Mouse (Mus musculus) liver, embryonic 11.5 days (tissue): ENCODE results near the gene Ptch1. TPM values are rescaled to one million over a fixed set of nuclear protein-coding genes. Genes with fewer than 3 reads are reported as not detected.

Source experiments
- ATAC-seq: fragments of 200-750 bp; cut with Nextera tagmentation; replicated peaks from 2 replicates; pipeline ENCODE4 v1.8.0; 2017; ENCODE audit warnings: moderate number of reproducible peaks, mild to moderate bottlenecking, moderate TSS enrichment, moderate library complexity; ENCODE audit not compliant: low FRiP score
- DNase-seq: peaks from one replicate; pipeline ENCODE4 v3.0.0-alpha.2; 2017; ENCODE audit warnings: low spot score
- H3K27ac ChIP-seq: fragments of 300-500 bp; sonication (generic); 2 replicates; pipeline ENCODE4 v1.5.1; 2014; ENCODE audit warnings: mild to moderate bottlenecking, low read depth, low read length, control low read depth
- H3K27me3 ChIP-seq: fragments of 300-500 bp; sonication (generic); replicated peaks from 2 replicates; pipeline ENCODE4 v1.6.1; 2014; ENCODE audit warnings: low read length, mixed read lengths; ENCODE audit not compliant: control insufficient read depth, insufficient read depth
- H3K36me3 ChIP-seq: fragments of 300-500 bp; sonication (generic); 2 replicates; pipeline ENCODE4 v1.6.1; 2014; ENCODE audit warnings: mild to moderate bottlenecking, low read length, moderate library complexity, mixed read lengths; ENCODE audit not compliant: control insufficient read depth, insufficient read depth
- H3K4me1 ChIP-seq: fragments of 300-500 bp; sonication (generic); replicated peaks from 2 replicates; pipeline ENCODE4 v1.6.1; 2014; ENCODE audit warnings: low read length, mixed read lengths; ENCODE audit not compliant: control insufficient read depth, insufficient read depth
- H3K4me2 ChIP-seq: fragments of 300-500 bp; sonication (generic); 2 replicates; pipeline ENCODE4 v1.6.1; 2014; ENCODE audit warnings: mild to moderate bottlenecking, control low read depth, moderate library complexity
- H3K4me3 ChIP-seq: fragments of 300-500 bp; sonication (generic); 2 replicates; pipeline ENCODE4 v1.5.1; 2014; ENCODE audit warnings: low read depth, low read length, control low read depth
- H3K9ac ChIP-seq: fragments of 300-500 bp; sonication (generic); 2 replicates; pipeline ENCODE4 v1.6.1; 2014; ENCODE audit warnings: low read depth, low read length, control low read depth
- H3K9me3 ChIP-seq: fragments of 300-500 bp; sonication (generic); 2 replicates; pipeline ENCODE4 v1.6.1; 2016; ENCODE audit warnings: low read length, inconsistent platforms, mixed read lengths; ENCODE audit not compliant: control insufficient read depth
- WGBS: fragments of 180-500 bp; shearing (Covaris S2); extraction: QIAGEN DNeasy Blood & Tissue Kit; methylation state at CpG from one replicate; pipeline ENCODE4 v1.1.7; 2014; 5-methylcytosine and 5-hydroxymethylcytosine counted together
- polyA plus RNA-seq: library from polyadenylated mRNA; unstranded; fragments of >200 nt; fragmentation: Nextera tagmentation; extraction: Ambion mirVana; gene quantifications from 2 replicates; pipeline ENCODE4 v1.2.1, GENCODE M21; 2014

Ptch1 gene
- polyA plus RNA-seq, 1 experiment from 2014 or later, result 15.0 TPM

DNA sequence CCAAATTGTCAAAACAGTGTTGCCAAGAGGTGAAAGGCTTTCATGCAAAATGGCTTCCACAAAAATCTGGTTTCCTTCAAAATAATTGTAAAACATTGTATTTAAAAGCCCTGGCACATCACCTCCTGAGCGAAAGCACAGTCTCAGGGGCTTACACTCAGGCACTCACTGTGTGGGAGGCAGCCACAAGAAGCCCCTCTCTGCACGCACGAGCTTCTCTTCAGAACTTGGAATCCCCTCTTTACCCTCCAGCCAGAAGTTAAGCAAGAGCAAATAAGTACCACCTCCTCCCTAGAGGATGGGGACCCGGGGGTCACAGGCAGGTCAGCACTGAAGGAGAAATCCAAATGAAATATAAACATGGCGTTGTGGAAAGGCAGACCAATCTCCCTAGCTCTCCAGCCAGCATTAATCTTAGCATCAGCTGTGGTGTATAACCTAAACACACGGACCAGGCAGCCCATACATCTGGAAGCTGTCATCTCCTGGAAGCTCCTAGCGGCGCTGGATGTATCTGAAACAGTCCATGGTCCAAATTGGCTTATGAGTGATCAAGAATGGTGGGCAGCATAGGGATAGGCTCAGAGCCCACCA, 15.0 kb downstream of the Ptch1 start:
- WGBS, result 40% methylated on average over 8 of the region's 8 CpGs
- DNase-seq (peak; percentile 39), ATAC-seq (no peak)
- no peaks in the 10 kb centered on the region; the same call in 1 of the 2 replicates for H3K36me3 ChIP-seq
- no peak overlapping the region for H3K9ac ChIP-seq
- no peaks in the 10 kb centered on the region for H3K9me3 ChIP-seq
- H3K4me3 ChIP-seq, result no peak overlapping the region
- peaks cover 57% of the 10 kb centered on the region for H3K4me1 ChIP-seq
- no peaks in the 10 kb centered on the region for H3K27me3 ChIP-seq
- no peak overlapping the region for H3K27ac ChIP-seq
- 0 out of 2 replicates have a peak overlapping the region, but pooled peaks have one; percentile 18 for H3K4me2 ChIP-seq

DNA sequence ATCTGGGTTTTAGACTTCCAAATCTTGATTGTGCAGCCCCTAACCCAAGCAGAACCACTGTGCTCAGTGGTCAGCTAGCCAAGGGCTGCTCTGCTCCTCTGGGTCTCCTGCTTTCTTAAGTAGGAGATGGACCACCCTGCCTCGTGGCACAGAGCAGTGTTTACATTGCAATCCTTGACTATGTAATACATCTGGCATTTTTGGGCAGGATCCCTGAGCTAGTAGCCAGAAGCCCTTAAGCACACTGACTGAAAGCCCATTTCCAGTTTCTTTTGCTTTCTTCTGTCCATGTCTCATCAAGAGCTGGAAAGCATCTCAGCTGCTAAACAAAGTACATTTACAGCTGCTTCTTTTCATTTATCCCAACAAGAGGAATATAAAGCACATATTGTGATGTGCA, 17.0 kb downstream of the Ptch1 start:
- WGBS, result 31% methylated on average over 1 of the region's 1 CpGs
- no peaks in the 10 kb centered on the region for H3K9me3 ChIP-seq
- H3K4me2 ChIP-seq, result no peak overlapping the region
- H3K4me3 ChIP-seq, result no peak overlapping the region
- H3K27ac ChIP-seq, result no peak overlapping the region
- H3K4me1 ChIP-seq, result peaks cover 51% of the 10 kb centered on the region
- H3K36me3 ChIP-seq, result peaks cover 2% of the 10 kb centered on the region; the same call in 1 of the 2 replicates
- no peak overlapping the region for H3K9ac ChIP-seq
- ATAC-seq, result no peak
- H3K27me3 ChIP-seq, result no peaks in the 10 kb centered on the region
- DNase-seq, result no peak

DNA sequence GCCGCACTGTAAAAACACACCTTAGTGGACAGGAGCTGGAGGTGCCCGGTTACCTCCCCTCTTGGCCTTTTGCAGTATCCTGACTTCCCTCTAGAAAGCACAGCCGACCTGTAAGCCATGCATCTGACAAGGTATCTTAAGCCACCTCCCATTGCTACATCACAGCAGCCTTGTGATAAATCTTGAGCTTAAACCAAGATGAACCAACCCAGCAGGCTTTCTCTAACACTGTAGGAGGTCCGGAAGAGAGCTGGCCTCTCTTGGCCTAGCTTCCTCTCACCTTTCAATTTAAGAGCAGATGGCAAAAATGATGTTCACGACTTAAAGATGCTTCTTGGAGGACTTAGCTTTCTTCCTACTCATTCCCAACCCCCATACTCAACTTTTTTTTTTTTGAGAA, 17.5 kb downstream of the Ptch1 start:
- Histone ChIP-seq H3K36me3 (peaks cover 2% of the 10 kb centered on the region; the same call in 1 of the 2 replicates), H3K27ac (no peak overlapping the region), H3K4me1 (peaks cover 52% of the 10 kb centered on the region), H3K4me2 (no peak overlapping the region), H3K27me3 (no peaks in the 10 kb centered on the region), H3K9me3 (no peaks in the 10 kb centered on the region), H3K9ac (no peak overlapping the region), H3K4me3 (no peak overlapping the region)
- DNase-seq (no peak), ATAC-seq (no peak)
- 40% methylated on average over 5 of the region's 5 CpGs for WGBS

DNA sequence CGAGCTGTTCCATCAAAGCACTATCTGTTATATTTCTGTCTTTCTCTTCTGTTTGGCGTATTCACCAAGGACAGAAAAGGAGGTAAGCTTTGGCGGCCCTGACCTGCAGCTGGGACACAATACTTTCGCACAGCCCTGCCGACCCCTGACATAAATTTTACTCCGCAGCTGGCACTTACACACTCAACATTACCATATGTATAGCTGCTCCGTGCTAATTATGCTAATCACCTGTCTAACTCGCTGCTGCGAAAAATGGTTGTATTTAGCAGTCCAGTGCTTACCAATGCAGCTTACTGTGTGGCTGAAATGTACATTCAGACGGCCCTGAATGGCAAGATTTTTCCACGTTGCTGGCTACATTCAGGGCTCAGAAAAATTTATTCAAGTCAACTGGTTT, 18.8 kb downstream of the Ptch1 start:
- Histone ChIP-seq H3K9me3 (no peaks in the 10 kb centered on the region), H3K9ac (no peak overlapping the region), H3K4me3 (no peak overlapping the region), H3K27ac (no peak overlapping the region), H3K4me1 (peaks cover 49% of the 10 kb centered on the region), H3K27me3 (no peaks in the 10 kb centered on the region), H3K4me2 (no peak overlapping the region), H3K36me3 (peaks cover 5% of the 10 kb centered on the region; the same call in 1 of the 2 replicates)
- ATAC-seq, result no peak
- WGBS, result 76% methylated on average over 11 of the region's 11 CpGs
- no peak for DNase-seq

DNA sequence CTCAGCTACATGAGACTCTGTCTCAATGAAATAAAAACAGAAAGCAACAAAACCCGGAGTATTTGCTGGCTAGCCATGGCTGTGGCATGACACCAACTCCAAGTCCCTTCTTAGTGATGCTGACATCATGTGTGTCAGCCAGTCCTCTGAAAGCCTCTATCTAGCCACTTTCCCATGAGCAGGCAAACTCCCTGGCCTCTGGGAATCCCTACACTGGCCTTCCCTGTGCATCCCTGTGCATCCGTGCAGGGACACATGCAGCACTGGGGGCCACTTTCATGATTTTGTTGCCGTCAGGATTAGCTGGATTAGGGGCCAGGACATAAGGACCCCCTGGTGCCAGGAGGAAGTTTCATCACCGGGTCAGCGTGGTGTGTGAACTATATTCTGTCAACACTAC, 20.0 kb downstream of the Ptch1 start:
- ATAC-seq (no peak), DNase-seq (no peak)
- Histone ChIP-seq H3K9ac (no peak overlapping the region), H3K4me2 (no peak overlapping the region), H3K27ac (no peak overlapping the region), H3K36me3 (peaks cover 5% of the 10 kb centered on the region; the same call in 1 of the 2 replicates), H3K9me3 (no peaks in the 10 kb centered on the region), H3K27me3 (no peaks in the 10 kb centered on the region), H3K4me3 (no peak overlapping the region), H3K4me1 (peaks cover 40% of the 10 kb centered on the region)
- 70% methylated on average over 5 of the region's 5 CpGs for WGBS

DNA sequence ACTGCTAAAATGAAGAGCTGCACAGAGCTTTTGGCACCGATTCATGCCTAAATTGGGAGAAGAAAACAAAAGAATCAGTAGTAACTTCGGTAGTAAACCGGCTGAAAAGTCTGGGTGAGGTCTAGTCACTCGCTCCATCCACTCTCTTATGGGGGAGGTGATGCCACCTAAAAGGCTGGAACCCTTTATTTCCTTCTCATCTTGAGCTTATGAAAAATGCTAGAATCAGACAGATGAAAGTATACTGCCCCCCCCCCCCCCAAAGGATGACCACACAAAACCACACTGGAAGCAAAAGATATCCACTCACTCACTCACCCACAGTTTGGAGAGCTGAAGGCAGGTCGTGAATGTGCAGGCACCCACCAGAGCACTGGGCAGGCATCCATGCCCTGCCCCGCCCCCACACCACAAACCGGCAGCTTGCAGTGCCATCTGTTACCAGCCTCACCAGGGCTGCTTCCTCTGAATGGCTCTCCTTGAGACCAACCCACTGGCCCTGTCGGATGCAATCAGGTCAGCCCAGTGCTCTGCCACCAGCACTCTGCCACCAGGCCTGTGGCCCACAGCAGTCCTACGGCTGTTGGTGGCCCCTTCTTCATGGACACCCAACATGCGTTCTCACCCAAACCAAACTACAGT, 21.0 kb downstream of the Ptch1 start:
- no peak overlapping the region for H3K9ac ChIP-seq
- no peak overlapping the region for H3K27ac ChIP-seq
- H3K36me3 ChIP-seq, result peaks cover 7% of the 10 kb centered on the region; the same call in 1 of the 2 replicates
- no peaks in the 10 kb centered on the region for H3K9me3 ChIP-seq
- no peaks in the 10 kb centered on the region for H3K27me3 ChIP-seq
- WGBS, result 86% methylated on average over 10 of the region's 10 CpGs
- peaks cover 36% of the 10 kb centered on the region for H3K4me1 ChIP-seq
- no peak overlapping the region for H3K4me2 ChIP-seq
- DNase-seq (no peak), ATAC-seq (no peak)
- H3K4me3 ChIP-seq, result no peak overlapping the region

DNA sequence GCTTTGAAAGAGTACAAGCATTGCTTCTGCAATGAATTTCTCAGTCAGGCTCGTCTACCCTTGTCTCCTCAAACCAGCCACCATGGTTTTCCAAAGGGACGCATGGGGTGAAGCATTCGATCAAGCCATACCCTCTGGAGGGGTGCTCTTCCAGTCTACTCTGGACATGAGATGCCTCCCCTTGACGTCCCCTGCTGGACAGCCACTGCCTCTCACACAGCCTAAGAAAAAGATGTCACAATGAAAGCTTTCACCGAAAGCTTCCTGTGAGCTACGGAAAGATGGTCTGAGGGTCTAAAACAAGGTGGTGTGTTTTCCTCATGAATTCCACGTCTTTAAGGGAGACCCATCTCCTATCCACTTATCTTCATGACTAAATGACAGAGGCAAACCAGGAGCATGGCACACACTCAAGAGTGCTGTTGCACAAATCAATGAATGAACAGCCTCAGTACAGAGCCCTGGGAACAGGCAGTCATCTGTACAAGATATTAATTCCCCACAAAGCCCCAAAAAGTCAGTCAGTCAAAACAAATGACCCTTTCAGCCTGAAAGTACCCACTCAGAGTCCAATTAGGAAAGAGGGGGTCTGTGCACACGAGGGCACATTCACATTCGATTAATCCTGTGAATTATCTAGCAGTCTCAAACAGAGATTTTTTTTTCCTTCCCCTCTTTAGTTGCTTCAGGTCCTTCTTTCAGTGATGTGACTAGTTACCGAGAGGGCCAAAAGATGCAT, 21.7 kb downstream of the Ptch1 start:
- H3K36me3 ChIP-seq, result peaks cover 7% of the 10 kb centered on the region; the same call in 1 of the 2 replicates
- H3K4me2 ChIP-seq, result no peak overlapping the region
- H3K4me1 ChIP-seq, result peaks cover 29% of the 10 kb centered on the region
- no peak overlapping the region for H3K4me3 ChIP-seq
- no peak for ATAC-seq
- 81% methylated on average over 10 of the region's 10 CpGs for WGBS
- H3K9ac ChIP-seq, result no peak overlapping the region
- no peaks in the 10 kb centered on the region for H3K9me3 ChIP-seq
- no peak overlapping the region for H3K27ac ChIP-seq
- no peaks in the 10 kb centered on the region for H3K27me3 ChIP-seq
- DNase-seq, result no peak

DNA sequence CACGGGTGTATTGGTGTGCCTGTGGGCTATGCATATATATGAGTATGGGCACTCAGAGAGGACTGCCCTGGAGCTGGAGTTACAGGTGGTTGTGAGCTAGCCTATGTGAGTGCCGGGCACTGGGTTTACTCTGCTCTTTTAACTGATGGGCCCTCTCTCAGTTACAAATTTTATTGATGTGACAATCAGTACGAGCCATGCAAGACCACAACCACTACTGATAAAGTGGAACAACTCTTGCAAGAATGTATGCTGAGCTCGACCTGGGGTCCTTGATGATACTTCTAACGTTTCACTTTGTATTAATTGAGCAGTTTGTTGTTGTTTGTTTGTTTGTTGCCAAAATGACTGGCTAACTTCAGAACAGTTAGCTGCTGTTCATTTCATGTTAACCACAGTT, 23.0 kb downstream of the Ptch1 start:
- 55% methylated on average over 5 of the region's 5 CpGs for WGBS
- Histone ChIP-seq H3K9ac (no peak overlapping the region), H3K4me2 (no peak overlapping the region), H3K27me3 (no peaks in the 10 kb centered on the region), H3K9me3 (no peaks in the 10 kb centered on the region), H3K27ac (no peak overlapping the region), H3K36me3 (peaks cover 7% of the 10 kb centered on the region; the same call in 1 of the 2 replicates), H3K4me3 (no peak overlapping the region), H3K4me1 (peaks cover 24% of the 10 kb centered on the region)
- ATAC-seq (no peak), DNase-seq (no peak)
